Mouse (Mus musculus) stomach, embryonic 14.5 days (tissue): ENCODE measurements at regions not wholly inside any gene's neighbourhood (a gene's known extent, or its start where the extent isn't known, plus 50 kb on each side); places are given as distances from the start of the nearest gene placed in this dataset.

Source experiments
- ATAC-seq: fragments of 200-750 bp; cut with Nextera tagmentation; 2 replicates; pipeline ENCODE4 v1.8.0; 2017; ENCODE audit warnings: low read depth, moderate TSS enrichment; ENCODE audit not compliant: insufficient number of reproducible peaks, insufficient read depth, low FRiP score
- H3K27ac ChIP-seq: fragments of 300-500 bp; sonication (generic); 2 replicates; pipeline ENCODE4 v1.5.1; 2014; ENCODE audit warnings: mild to moderate bottlenecking, low read length, moderate library complexity, mixed read lengths
- H3K27me3 ChIP-seq: fragments of 300-500 bp; sonication (generic); 2 replicates; pipeline ENCODE4 v1.6.1; 2014; ENCODE audit warnings: low read length, control low read depth, mixed read lengths; ENCODE audit not compliant: control insufficient read depth, insufficient read depth
- H3K36me3 ChIP-seq: fragments of 300-500 bp; sonication (generic); 2 replicates; pipeline ENCODE4 v1.6.1; 2014; ENCODE audit warnings: mild to moderate bottlenecking, control low read depth, low read length, moderate library complexity, mixed read lengths; ENCODE audit not compliant: control insufficient read depth, insufficient read depth
- H3K4me1 ChIP-seq: fragments of 300-500 bp; sonication (generic); 2 replicates; pipeline ENCODE4 v1.6.1; 2014; ENCODE audit warnings: low read length, control low read depth, mixed read lengths; ENCODE audit not compliant: control insufficient read depth, insufficient read depth
- H3K4me2 ChIP-seq: fragments of 300-500 bp; sonication (generic); replicated peaks from 2 replicates; pipeline ENCODE4 v1.6.1; 2014; ENCODE audit warnings: low read depth, low read length, control low read depth
- H3K4me3 ChIP-seq: fragments of 300-500 bp; sonication (generic); 2 replicates; pipeline ENCODE4 v1.5.1; 2014; ENCODE audit warnings: low read depth, low read length, control low read depth
- H3K9ac ChIP-seq: fragments of 300-500 bp; sonication (generic); replicated peaks from 2 replicates; pipeline ENCODE4 v1.6.1; 2014; ENCODE audit warnings: low read depth, mild to moderate bottlenecking, control low read depth, low read length, moderate library complexity, mixed read lengths
- H3K9me3 ChIP-seq: fragments of 300-500 bp; sonication (generic); 2 replicates; pipeline ENCODE4 v1.6.1; 2016; ENCODE audit warnings: low read depth, low read length, control low read depth; ENCODE audit not compliant: control insufficient read depth
- WGBS: fragments of 180-500 bp; shearing (Covaris S2); extraction: QIAGEN DNeasy Blood & Tissue Kit; methylation state at CpG from one replicate; pipeline ENCODE4 v1.1.7; 2014; 5-methylcytosine and 5-hydroxymethylcytosine counted together

- H3K36me3 ChIP-seq: no peaks in the 10 kb centered on the region
- ATAC-seq: no peak
- WGBS: 72% methylated on average over 4 of the region's 4 CpGs
Measured at GRCm38 (mm10) chr2:117421376-117421775, 78.6 kb upstream of the Rasgrp1 start.

GRCm38 (mm10) chr2:117422756-117423155 lies 80.0 kb upstream of the Rasgrp1 start:
- no peak for ATAC-seq

More at GRCm38 (mm10) chr2:117421376-117421775, 78.6 kb upstream of the Rasgrp1 start:
- Histone ChIP-seq H3K27me3 (no peaks in the 10 kb centered on the region), H3K27ac (no peak overlapping the region), H3K4me1 (no peaks in the 10 kb centered on the region), H3K9me3 (no peaks in the 10 kb centered on the region), H3K4me3 (no peak overlapping the region), H3K4me2 (no peak overlapping the region), H3K9ac (no peak overlapping the region)

GRCm38 (mm10) chr2:117429205-117429604 lies 86.4 kb upstream of the Rasgrp1 start:
- Histone ChIP-seq H3K4me3 (no peak overlapping the region), H3K9me3 (no peaks in the 10 kb centered on the region), H3K27me3 (no peaks in the 10 kb centered on the region), H3K36me3 (no peaks in the 10 kb centered on the region), H3K4me1 (no peaks in the 10 kb centered on the region), H3K4me2 (no peak overlapping the region), H3K9ac (no peak overlapping the region), H3K27ac (no peak overlapping the region)
- WGBS: 63% methylated on average over 9 of the region's 9 CpGs
- ATAC-seq: no peak

More at GRCm38 (mm10) chr2:117422756-117423155, 80.0 kb upstream of the Rasgrp1 start:
- H3K4me1 ChIP-seq: no peaks in the 10 kb centered on the region
- no peaks in the 10 kb centered on the region for H3K9me3 ChIP-seq
- H3K27ac ChIP-seq: no peak overlapping the region
- H3K27me3 ChIP-seq: no peaks in the 10 kb centered on the region
- H3K4me2 ChIP-seq: no peak overlapping the region
- H3K4me3 ChIP-seq: no peak overlapping the region
- 51% methylated on average over 4 of the region's 4 CpGs for WGBS
- no peaks in the 10 kb centered on the region for H3K36me3 ChIP-seq
- H3K9ac ChIP-seq: no peak overlapping the region

- Histone ChIP-seq H3K9me3 (no peaks in the 10 kb centered on the region), H3K4me3 (no peak overlapping the region), H3K36me3 (no peaks in the 10 kb centered on the region), H3K27me3 (no peaks in the 10 kb centered on the region), H3K4me2 (no peak overlapping the region), H3K9ac (no peak overlapping the region), H3K27ac (no peak overlapping the region), H3K4me1 (no peaks in the 10 kb centered on the region)
- ATAC-seq: no peak
- 57% methylated on average over 6 of the region's 6 CpGs for WGBS
Measured at GRCm38 (mm10) chr2:117432010-117432409, 89.2 kb upstream of the Rasgrp1 start.

GRCm38 (mm10) chr2:117432923-117433322 lies 90.1 kb upstream of the Rasgrp1 start:
- H3K4me1 ChIP-seq: no peaks in the 10 kb centered on the region
- WGBS: 69% methylated on average over 2 of the region's 2 CpGs
- H3K9ac ChIP-seq: no peak overlapping the region
- H3K36me3 ChIP-seq: no peaks in the 10 kb centered on the region
- no peak overlapping the region for H3K4me2 ChIP-seq
- no peak for ATAC-seq
- no peak overlapping the region for H3K27ac ChIP-seq
- no peak overlapping the region for H3K4me3 ChIP-seq
- H3K9me3 ChIP-seq: no peaks in the 10 kb centered on the region
- H3K27me3 ChIP-seq: no peaks in the 10 kb centered on the region

- no peak overlapping the region for H3K4me2 ChIP-seq
- H3K27me3 ChIP-seq: no peaks in the 10 kb centered on the region
- no peaks in the 10 kb centered on the region for H3K9me3 ChIP-seq
- H3K4me1 ChIP-seq: no peaks in the 10 kb centered on the region
- WGBS: 82% methylated on average over 2 of the region's 2 CpGs
- no peaks in the 10 kb centered on the region for H3K36me3 ChIP-seq
- no peak overlapping the region for H3K9ac ChIP-seq
- H3K4me3 ChIP-seq: no peak overlapping the region
- no peak for ATAC-seq
- H3K27ac ChIP-seq: no peak overlapping the region
Measured at GRCm38 (mm10) chr2:117433482-117433881, 90.7 kb upstream of the Rasgrp1 start.

- no peaks in the 10 kb centered on the region for H3K9me3 ChIP-seq
- H3K9ac ChIP-seq: no peak overlapping the region
- no peaks in the 10 kb centered on the region for H3K27me3 ChIP-seq
- 87% methylated on average over 12 of the region's 12 CpGs for WGBS
- H3K4me3 ChIP-seq: no peak overlapping the region
- no peaks in the 10 kb centered on the region for H3K4me1 ChIP-seq
- no peak overlapping the region for H3K27ac ChIP-seq
- H3K4me2 ChIP-seq: no peak overlapping the region
- no peak for ATAC-seq
- H3K36me3 ChIP-seq: no peaks in the 10 kb centered on the region
Measured at GRCm38 (mm10) chr2:117438079-117438478, 95.3 kb upstream of the Rasgrp1 start.

- Histone ChIP-seq H3K9me3 (no peaks in the 10 kb centered on the region), H3K27ac (no peak overlapping the region), H3K27me3 (no peaks in the 10 kb centered on the region), H3K4me2 (no peak overlapping the region), H3K9ac (no peak overlapping the region), H3K36me3 (no peaks in the 10 kb centered on the region), H3K4me1 (no peaks in the 10 kb centered on the region), H3K4me3 (no peak overlapping the region)
- peak; percentile 56; the same call in 1 of the 2 replicates for ATAC-seq
- WGBS: 65% methylated on average over 8 of the region's 8 CpGs
Measured at GRCm38 (mm10) chr2:117438586-117439371, 96.0 kb upstream of the Rasgrp1 start.
